Mouse (Mus musculus): ENCODE results near the gene Fam45a. TPM values are rescaled to one million over a fixed set of nuclear protein-coding genes. Genes with fewer than 3 reads are reported as not detected.

Fam45a gene
- polyA plus RNA-seq (2015; fragmentation: Nextera tagmentation; extraction: Ambion mirVana), result 17.5 and 20.5 TPM in 2 replicates

DNA sequence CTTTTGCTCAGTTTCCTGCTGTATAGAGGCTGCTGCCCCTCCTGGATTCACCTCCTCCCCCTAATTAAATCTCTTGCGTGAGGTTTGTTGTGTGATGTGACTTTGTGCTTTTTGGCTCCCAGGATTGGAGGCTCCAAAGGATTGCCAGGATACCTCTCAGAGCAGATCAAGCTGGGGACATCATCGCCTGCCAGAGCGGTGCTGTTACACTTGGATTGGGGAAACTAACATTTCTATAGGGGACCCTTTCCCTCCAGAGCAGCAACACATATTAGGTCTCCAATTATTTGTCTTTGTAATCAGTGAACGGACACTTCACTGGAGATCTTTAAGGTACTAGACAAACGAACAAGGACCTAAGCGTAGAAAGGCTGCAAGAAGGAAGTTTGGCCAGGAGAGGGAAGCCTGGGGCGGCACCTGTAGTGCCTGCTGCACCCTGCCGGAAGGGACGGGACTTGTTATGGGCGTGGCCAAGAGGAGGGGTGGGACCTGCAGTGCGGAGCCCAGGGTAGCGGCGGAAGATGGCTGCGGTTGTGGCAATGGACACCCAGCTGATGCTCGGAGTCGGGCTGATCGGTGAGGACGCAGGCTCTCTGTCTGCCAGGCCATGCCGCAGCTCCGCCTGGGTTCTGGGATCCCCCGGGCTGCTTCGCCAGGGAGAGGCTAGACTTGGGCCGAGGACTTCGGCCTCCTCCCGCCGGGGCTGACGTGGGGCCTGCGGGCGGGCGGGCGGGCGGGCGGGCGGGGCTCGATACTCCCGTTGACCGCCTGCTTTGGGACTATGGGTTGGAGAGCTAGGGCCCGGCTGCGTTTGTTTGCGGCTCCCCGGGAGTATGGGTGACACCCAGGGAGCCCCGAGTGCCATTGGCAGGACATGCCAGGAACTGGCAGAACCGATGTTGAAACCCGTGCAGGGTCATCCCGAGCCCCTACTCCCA is at the start of gene Fam45a:
Gene Fam45a, plus strand, starts transcription at position 488 of the 938 bp plus-strand sequence.

GRCm38 (mm10) chr19:60790551-60791161 is 20.7 kb upstream of the Fam45a start, which contains the start of gene Eif3a:
Gene Eif3a, minus strand, starts transcription at chr19:60790658.

GRCm38 (mm10) chr19:60860868-60861700 is 49.7 kb downstream of the Fam45a start, which contains the start of gene Sfxn4:
Gene Sfxn4, minus strand, starts transcription at chr19:60861479.

DNA sequence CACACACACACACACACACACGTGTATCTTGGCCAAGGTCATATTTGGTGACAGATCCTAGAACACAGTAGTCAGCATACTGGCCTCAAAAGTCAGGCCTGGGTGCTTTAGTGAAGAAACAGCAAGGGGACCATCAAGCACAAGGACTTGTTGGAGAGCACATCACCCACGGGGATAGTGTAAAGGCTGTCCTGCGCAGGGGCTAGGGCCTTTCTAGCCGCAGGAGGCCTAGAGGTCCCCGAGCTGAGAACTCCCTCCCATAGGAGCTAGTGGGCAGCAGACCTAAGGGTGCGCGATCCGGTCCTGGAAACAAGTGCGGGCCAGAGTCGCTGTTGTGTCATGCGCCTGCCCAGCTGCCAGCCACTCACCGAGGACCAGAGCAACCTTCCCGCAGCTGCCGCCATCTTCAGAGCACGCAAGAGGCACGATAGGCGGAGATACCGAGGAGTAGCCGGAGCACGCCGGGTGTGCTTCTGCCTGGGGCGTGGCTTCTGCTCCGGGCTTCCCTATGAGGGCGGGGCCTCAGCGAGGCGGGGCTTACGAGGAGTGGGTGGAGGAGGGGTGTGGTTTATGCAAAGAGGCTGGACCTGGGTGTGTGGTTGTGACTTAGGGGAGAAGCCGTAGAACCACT is 62.8 kb downstream of the Fam45a start, which contains the start of gene Prdx3:
Gene Prdx3, minus strand, starts transcription at position 493 of the 631 bp plus-strand sequence.

Small RNAs within 50 kb of the gene (microRNA-seq; reads per million reads assigned to microRNA genes)
- gene mmu-mir-3084-1, result 0 reads per million in 2 experiments

Other genes with a start within 250 kb of the Fam45a start
- 8.7 and 10.5 TPM in 2 replicates for gene Cacul1, start 230.6 kb upstream of the Fam45a start, polyA plus RNA-seq (2015; fragmentation: Nextera tagmentation; extraction: Ambion mirVana)
- 0.36 and 0.43 TPM in 2 replicates for gene Nanos1, start 55.6 kb upstream of the Fam45a start, polyA plus RNA-seq (2015; fragmentation: Nextera tagmentation; extraction: Ambion mirVana)
- 63.5 and 67.7 TPM in 2 replicates for gene Eif3a, start 20.9 kb upstream of the Fam45a start, polyA plus RNA-seq (2015; fragmentation: Nextera tagmentation; extraction: Ambion mirVana)
- 4.4 and 5.3 TPM in 2 replicates for gene Sfxn4, start 49.9 kb downstream of the Fam45a start, polyA plus RNA-seq (2015; fragmentation: Nextera tagmentation; extraction: Ambion mirVana)
- gene Prdx3, start 63.0 kb downstream of the Fam45a start, polyA plus RNA-seq (2015; fragmentation: Nextera tagmentation; extraction: Ambion mirVana), result 183 and 200 TPM in 2 replicates
- gene Grk5, start 78.2 kb downstream of the Fam45a start, polyA plus RNA-seq (2015; fragmentation: Nextera tagmentation; extraction: Ambion mirVana), result 1.4 and 1.6 TPM in 2 replicates

All from skeletal muscle tissue, postnatal 0 days (tissue).